Mouse (Mus musculus) ES-CJ7 (cell line): ENCODE data around the gene Wrap73.

Experiments
- DNase-seq: peaks from one replicate; pipeline ENCODE4 v3.0.0; 2011; ENCODE audit warnings: low read depth, low spot score

The Wrap73 gene

DNA sequence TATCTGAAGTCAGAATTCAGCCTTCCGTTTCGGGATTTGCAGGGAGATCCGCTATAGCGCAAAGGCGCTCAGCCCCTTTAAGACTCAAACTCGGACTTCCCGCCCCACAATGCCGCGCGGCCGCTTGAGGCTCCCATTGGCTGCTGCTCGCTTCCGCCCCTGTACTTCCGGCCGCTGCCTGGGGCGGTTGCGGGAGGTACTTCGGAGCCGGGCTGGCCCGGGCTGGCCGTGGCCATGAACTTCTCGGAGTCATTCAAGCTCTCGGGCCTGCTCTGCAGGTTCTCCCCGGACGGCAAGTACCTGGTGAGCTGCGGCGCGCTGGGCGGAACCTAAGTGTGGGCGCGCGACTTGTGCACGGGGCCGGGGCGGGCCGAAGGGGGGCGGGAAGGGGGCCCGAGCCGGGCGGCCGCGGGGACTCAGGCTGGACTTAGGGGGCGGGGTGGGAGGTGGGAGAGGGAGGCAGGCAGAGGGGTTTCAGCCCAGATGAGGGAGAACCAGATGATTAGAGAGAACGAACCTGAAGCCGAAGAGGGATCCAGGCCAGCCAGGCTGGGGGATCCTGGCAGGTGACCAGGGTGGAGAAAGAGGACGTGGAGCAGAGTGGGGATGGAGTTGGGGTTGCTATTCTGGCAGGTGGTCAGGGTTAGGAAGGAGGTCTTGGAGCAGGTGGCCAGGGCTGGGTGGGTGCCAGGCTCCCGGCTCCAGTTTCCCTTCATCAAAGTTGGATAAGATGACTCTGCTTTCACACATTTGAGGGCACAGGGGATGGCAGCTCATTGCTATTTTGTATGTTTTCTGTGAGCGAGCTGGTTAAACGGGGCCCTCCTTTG is at the start of gene Wrap73:
Gene Wrap73 (plus strand): TSS at position 162 of the 830 bp plus-strand sequence.
- peak; percentile 90 for DNase-seq

DNA sequence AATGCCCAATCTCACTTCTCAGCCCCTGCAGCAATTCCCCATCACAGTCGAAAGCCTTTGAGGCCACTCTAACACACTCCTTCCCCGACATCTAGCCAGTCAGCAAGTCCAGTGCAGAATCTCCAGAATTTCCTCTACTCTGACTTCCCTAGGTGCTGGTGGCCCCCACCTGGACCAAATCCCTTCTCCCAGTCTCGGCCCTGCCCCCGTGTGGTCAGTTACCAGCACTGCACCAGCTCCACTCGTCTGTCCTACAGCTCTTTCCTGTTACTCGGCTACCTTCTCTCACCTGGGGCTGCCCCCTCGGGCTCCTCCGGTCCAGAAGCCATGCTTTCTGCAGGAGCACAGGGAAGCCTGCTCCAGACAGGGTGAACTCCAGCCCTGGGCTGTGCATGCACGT is 49.0 kb upstream of the Wrap73 start:
- DNase-seq = peak; percentile 66

DNA sequence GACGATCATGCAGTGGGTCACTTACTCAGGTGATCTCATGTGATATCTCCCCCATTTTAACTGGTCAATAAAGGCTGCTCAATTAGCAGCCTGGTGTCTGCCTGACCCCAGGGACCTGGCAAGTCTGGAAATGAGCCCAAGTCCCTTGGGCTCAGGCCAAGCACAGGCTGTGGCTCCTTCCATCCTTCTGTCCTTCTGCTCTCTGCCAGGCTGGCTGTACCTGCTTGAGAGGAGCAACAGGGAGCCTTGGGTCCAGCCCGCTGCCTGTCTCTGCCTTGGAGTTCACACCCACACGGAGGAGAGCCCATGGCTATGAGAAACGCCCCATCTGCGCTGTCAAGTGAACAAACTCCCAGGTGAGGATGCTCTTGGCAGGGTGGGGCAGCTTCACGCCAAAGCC is 46.1 kb upstream of the Wrap73 start:
- no peak for DNase-seq

DNA sequence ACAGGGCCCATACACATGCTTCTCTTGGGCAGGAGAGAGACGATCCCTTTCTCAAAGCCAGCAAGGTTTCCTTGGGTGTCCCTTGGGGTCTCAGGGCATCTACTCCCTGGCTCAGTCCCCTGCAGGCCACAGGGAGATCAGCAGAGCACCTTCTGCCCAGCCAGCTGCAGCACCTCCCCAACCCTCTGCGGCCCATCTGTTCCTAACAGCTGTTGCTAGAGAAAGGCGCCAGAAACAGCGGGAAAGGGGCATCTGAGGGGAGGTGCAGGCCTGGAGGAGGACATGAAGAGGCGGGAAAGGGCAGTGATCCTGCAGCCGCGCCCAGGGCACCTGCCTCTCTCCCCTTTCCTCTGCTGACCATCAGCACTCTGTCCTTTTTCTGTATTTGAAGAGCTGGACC is 42.8 kb upstream of the Wrap73 start:
- no peak for DNase-seq

DNA sequence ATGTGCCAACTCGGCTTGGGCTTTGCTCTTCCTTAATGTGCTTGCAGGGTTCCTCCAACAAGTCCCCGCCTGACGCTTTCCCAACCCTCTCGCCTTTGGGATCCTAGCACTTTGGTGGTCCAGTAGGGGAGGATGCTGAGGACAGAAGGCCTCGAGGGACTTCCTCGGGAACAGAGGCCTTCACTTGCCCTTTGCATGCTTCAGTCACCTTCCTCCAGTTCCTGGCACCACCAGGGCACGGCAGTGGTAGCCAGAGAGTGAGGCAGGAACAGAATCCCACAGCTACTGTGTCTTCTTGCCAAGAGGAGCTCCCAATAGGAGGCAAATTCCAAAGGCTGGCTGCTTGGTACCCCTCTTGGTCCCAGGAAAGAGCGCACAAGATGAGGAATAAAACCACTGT is 38.8 kb upstream of the Wrap73 start:
- no peak for DNase-seq

DNA sequence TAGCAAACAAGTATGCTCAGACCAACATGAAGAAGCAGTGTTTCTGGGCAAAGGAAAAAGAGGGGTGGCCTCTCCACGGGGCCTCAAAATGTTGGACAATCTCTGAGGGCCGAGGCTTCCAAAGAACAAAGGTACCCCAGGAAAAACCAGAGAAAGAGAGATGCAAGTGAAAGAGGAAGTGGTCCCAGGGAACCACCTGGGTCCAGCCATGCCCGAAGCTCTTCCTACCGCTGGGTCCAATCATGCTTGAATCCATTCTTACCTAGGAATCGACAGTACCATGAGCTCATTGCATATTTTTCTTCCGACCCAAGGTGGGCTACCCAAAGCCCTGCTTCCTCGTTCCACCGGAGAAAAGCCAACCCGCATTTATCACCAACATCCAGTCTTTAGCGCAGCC is 38.3 kb upstream of the Wrap73 start:
- DNase-seq = no peak

DNA sequence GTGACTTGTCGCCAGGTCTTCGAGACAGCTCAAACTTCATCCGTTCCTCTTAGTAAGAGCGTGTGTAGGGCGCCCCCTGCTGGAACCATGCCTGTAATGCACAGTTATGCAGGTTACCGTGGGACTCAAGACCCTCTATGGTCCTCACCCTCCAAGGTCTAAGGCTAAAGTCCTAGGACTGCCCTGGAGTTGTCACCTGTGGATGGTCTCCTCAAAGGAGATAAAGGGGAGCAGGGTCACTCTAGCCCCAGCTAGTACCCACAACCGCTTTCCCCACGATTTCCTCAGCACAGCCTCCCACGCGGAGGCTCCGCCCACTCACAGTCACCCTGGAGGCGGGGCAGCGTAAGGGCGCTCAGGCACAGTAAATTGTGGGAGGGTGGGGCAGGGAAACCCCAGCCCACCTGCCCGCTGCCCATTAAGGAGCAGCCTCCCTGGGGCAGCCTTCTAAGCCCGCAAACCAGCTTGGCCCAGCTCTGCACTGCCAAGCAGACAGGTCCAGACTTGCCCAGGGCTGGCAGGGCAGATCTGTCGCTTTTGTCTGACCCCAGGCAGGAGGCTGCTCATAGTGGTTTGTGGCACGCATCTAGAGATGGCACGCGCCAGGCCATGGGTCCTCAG is 36.7 kb upstream of the Wrap73 start:
- DNase-seq = peak; percentile 92

DNA sequence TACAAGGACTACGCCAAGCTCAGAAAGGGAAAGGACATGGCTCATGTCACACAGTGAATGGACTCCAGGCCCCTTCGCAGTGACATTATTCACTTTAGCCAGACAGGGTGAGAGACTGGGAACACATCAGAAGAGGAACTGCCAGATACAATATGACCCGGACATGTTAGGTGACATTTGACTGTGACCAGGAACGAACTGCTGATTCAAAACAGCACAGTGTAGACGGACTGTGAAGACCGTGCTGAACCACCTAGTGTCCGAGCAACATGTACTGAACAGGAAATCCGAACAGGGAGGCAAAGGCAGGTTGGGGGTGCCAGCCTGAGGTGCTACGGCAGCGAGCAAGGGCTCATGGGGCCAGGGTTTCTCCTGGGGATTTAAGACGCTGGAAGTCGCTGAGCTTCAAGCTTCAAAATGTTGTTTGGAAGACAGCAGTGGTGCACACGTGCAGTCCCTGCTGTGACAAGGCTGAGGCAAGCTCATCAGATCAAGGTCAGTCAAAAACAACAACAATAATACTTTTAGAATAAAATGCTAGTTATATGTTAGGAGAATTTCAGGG is 35.6 kb upstream of the Wrap73 start:
- no peak for DNase-seq

DNA sequence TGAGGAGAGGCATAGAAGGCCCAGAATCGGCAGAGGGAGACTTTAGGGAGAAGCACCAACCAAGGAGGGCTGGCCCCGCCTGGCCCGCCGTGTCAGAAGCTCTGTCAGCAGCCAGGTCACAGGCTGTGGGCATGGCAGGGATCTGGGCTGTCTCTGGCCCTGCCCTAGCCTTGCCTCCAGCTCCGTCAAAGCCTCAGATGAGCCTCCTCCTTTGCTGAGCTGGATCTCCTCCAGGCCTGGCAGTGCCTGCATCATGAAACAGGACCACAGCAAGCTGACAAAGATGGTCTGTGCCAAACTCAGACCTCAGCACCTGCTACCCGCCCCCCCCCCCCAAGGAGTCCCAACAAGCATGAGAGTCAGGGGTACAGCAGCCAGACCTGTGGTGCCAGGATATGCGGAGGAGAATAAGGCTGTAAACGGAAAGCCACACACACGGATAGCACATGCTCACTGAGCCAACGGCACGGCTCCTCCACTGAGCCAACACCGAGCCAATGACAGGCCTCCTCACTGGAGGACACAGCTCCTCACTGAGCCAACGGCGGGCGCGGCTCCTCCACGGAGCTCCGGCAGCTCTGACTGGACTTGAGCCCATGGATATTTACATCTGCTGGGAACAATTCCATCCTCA is 32.8 kb upstream of the Wrap73 start:
- no peak for DNase-seq

DNA sequence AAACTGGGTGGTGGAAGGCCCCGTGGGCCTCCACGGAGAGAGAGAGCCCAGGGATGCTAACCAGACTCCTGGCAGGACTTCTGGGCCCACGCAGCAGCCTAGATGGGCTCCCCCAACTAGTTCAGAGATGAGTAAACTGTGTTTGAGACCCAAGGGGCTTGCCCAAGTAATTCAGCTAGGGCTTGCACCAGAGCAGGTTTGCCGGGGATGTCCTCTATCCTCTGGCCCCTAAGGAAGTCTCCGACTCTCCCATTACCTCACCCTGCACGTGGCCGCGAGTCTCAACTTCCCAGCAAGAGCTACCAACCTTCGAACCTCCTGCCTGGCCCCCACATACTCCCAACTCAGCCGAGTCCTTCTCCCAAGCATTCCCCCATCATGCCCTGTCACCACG is 32.3 kb upstream of the Wrap73 start:
- DNase-seq = no peak

DNA sequence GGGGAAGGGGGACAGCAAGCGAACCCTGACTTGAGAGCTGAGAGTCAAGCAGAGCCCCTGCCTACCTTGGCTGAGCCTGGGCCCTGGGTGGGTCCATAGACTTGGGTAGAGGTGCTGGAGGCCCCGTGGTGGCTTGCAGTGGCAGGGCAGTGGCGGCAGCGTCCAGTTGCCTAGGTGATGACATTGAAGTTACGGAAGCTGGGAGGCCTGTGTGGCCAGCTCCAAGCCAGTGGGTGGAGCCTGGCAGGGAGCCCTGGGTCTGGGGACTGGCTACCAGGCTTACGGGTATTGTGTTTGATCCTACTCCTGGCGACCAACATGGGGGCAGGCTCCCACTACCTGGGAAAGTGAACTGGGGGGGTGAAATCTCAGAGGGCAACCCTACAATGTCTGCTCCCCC is 25.8 kb upstream of the Wrap73 start:
- DNase-seq = no peak

DNA sequence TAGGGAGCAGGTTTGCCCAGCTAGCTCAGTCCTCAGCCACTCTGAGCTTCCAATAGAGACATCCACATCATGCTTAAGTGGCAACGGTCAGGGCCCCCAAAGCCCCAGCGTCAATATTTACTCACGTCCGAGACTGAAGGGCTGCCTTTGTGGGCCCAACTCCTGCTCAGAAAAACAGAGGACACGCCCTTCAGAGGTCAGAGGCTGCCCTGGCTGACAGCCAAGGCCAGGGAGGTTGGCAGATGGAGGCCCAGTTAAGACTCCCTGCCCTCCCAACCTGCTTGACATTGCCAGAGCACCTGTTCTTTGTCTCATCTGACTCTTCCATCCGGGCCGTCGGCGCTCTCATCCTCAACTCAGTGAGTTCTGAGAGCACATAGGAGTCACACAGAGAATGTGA is 23.4 kb upstream of the Wrap73 start:
- DNase-seq = no peak

DNA sequence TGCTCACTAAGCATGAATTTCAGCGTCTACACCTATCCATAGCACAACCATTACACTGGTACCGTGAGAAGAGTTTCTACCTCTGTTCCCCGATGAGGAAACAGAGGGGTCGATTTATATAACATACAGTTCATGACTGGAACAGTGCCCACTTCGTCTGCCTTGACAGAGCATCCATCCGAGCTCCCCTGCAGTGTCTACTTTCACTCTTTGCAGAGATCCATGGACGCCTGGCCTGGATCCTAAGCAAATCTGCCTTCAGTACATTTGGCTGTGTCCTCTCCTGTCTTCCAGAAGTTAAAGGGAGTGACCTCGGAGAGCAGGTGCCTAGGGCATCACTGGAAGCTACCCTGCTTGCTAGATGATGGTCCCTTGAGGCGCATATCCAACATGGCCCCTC is 23.0 kb upstream of the Wrap73 start:
- DNase-seq = no peak

DNA sequence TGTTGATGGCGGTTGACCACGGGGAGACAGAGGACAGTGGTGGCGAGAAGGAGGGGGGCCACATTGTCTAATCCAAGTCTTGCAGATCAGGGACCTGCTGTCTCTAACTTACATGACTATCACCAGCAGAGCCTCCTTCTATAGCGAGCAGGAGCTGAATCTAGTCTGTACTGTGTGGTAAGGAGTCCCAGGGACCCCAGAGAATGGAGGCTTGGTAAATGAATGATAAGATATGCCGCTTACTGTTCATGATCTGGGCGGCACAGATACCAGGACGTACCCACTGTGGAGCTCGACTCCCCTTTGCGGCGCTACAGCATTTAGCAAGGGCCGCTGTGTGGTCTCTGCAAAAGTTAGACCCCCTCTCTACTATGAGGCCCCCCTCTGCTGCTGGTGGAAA is 20.4 kb upstream of the Wrap73 start:
- DNase-seq = no peak

DNA sequence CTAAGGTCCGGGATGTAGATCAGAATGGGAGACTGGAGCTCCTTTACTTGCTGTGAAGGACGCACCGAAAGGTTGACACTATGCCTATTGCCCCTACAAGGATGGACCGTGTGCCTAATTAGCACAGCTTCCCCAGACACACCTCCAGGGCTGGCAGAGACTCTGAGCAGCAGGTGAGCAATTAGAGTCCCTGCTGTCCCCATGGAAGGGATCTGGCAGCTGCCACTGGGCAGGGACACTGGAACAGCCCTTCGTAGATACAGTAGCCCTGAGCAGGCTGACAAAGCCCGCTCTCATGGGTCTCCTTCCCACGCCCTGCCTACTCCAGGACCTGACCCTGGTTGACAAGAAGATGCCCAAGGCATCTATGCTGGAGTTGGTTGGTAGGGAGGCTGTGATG is 19.8 kb upstream of the Wrap73 start:
- no peak for DNase-seq

DNA sequence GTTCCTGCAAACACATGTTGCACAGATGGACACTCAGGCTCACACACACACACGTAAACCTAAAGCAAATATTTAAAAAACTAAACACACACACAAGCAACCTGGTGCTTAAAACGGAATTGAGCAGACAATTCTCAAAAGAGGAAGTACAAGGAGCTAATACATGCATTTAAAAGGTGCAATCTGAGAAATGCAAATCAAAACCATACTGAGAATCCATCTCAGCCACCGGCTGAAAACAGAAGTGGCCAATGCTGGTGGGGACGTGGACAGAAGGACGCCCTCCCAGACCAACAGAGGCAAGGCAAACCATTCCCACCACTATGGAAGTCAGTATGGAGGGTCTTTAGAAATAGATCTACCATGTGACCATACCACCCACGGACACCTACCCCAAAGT is 18.6 kb upstream of the Wrap73 start:
- no peak for DNase-seq

DNA sequence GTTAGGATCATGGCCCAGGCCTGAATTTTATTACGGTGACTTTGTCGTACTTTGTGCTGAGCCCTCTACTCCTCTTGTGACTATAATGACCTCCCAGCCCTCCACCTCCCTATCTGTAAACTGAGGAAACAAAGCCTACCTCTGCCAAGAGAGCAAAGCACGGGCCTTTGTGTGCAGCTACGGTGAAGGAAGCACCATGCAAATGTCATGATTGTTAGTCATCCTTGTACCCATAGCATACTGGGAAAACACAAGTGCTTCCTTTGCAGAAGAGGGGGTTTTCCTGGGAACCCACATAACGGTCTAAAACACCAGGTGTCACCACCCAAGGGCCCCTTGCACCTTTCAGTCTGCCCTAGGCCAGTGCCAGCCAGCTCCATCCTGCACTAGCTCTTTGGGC is 17.0 kb upstream of the Wrap73 start:
- DNase-seq = no peak

DNA sequence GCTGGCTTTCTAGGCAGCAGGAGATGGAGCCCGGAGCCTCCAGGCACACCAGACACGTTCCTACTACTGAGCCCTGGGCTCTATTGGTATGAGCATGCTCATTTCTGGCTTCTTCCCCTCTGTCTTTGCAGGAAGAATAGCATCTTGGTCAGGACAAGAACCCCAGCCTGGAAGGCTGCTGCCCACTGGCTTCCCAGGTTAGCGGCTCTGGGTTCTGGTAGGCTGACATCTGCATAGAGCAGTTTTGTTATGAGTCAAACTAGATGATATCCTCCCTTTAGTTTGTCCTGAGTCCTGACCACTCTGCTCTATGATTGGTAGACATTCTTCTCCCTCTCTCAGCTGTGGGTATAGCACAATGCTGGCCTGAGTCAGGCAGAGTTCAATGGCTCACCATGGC is 14.9 kb upstream of the Wrap73 start:
- DNase-seq = no peak

DNA sequence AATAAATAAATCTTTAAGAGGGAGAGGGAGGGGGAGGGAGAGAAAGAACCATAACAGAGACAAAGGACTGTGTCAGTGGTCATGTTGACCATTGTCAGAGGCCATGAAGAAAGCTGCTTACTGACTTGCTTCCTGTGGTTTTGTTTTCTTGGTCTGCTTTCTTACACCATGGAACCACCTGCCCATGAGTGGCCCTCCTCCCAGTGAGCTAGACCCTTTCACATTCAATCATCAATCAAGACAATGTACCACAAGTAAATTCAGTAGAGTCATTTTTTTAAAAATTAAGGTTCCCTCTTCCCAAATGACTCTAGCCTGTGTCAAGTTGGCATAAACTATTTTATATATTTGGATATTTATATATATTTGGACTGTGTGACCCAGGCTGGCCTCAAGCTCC is 12.2 kb upstream of the Wrap73 start:
- DNase-seq = no peak

DNA sequence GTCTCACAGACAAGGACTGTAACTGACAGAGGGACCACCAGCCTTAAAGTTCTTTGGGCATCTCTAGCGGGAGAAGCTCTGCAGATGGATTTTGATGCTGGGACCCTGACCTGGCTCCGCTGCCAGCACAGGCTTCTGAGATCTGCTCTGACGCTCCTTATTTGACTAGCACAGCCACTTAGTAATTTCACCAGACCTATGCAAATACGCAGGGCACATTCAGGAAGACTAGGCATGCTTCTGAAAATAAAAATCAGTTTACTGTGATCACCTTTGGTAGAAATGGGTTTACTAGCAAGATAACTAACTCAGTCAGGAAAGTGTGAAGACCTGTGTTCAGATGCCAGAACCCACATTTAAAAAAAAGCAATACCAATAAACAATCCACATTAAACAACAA is 10.3 kb upstream of the Wrap73 start:
- DNase-seq = no peak

DNA sequence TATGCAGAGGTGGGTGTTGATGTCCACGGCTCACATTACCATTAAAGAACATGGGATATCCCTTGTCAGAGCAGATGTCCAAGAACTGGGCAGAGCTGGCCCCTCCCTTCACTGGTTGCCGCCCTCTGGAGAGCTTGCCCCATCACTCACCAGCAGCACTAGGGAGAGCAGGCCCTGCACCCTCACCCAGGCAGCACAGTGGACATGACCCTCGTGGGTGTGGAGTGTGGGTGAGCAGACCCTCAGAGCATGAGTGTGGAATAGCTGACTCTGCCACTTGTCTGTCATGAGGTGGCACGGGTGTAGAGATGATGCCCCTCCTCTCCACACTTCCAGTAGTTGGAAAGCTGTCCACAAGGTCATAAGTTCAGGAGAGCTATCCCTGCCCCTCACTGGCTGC is 7.4 kb upstream of the Wrap73 start:
- no peak for DNase-seq

DNA sequence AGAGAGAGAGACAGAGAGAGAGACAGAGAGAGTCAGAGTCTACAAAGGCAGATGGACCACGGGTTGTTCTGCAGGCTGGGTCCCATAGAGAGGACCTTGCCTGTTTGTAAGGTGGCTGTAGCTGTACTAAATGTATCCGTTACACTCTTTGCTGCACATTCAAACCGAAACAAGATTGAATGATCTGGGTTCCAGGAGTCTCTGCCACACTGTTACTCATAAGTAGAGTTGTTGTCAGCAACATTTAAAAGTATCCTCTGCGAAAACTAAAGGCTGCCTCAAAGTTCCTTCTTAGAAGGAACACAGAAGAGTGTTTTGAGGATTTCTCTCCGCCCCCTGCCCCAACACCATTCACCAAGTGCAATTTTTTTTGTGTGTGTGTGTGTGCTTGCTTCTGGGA is 5.0 kb upstream of the Wrap73 start:
- no peak for DNase-seq

DNA sequence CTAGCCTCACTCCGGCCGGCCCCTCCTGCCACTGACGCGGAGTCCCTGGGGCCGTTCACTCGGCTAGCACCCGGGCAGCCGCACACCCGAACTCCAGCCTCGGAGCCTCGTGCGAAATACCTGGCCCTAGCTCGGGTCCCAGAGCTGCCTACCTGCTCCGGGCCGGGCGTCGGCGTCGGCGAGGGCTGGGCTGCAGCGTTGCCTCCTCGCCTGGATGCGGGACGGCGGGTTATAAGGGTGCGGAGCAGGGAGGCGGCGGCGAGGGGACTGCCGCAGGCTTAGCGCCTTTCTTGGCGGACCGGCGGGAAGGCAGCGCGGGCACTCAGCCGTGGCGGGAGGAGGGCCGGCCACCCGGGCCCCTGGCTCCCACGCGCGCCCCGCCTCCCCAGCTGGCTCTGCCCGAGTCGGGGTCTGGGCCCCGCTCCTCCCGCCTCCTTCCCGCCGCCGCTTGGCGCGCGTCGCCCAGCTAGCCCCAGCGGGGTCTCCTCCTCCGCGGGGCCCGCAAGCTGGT is 2.4 kb upstream of the Wrap73 start:
- no peak for DNase-seq
